In genomic region chr13:38633287-38634000, GRCm38 (mm10) we compare ENCODE assay signal across 7 mouse cellular contexts. TPM values are rescaled to one million over a fixed set of nuclear protein-coding genes. Genes with fewer than 3 reads are reported as not detected.
DNase-seq lines count a peak whose midpoint lies in the region; ATAC-seq lines count a peak whose summit lies in the region.

No protein-coding gene starts in this region.

- ATAC-seq in embryonic facial prominence, embryonic 13.5 days (ENCODE audit: insufficient number of reproducible peaks, insufficient read depth, low FRiP score, low TSS enrichment, low read depth) = no peak
- no peak for ATAC-seq in hindbrain, embryonic 15.5 days (ENCODE audit: low FRiP score, low read depth)
- no peak for ATAC-seq in midbrain, embryonic 14.5 days (ENCODE audit: low FRiP score, low TSS enrichment)
- no peak for ATAC-seq in granulocyte monocyte progenitor cell, adult 5-6 weeks (replicated peaks; ENCODE audit: poor library complexity, severe bottlenecking)

- H3K9me3 ChIP-seq in embryonic facial prominence, embryonic 13.5 days = no peaks in the 10 kb centered on the region
- H3K9me3 ChIP-seq in hindbrain, embryonic 15.5 days = no peaks in the 10 kb centered on the region
- no peaks in the 10 kb centered on the region for H3K9me3 ChIP-seq in midbrain, embryonic 14.5 days (ENCODE audit: control insufficient read depth, low read length)

- H3K27me3 ChIP-seq in embryonic facial prominence, embryonic 13.5 days = no peaks in the 10 kb centered on the region
- no peaks in the 10 kb centered on the region for H3K27me3 ChIP-seq in hindbrain, embryonic 15.5 days
- H3K27me3 ChIP-seq in midbrain, embryonic 14.5 days (ENCODE audit: control insufficient read depth, insufficient read depth, low read length) = no peaks in the 10 kb centered on the region

- 91% methylated on average over 6 of the region's 6 CpGs for WGBS in embryonic facial prominence, embryonic 13.5 days
- 93% methylated on average over 6 of the region's 6 CpGs for WGBS in hindbrain, embryonic 15.5 days
- 93% methylated on average over 6 of the region's 6 CpGs for WGBS in midbrain, embryonic 14.5 days

- peak; percentile 42 to 65 for DNase-seq in layer of hippocampus, adult 18-20 months (ENCODE audit: low spot score in 2 of 2)
- no peak for DNase-seq in layer of hippocampus, adult 9-10 months (ENCODE audit: low spot score)
- DNase-seq in midbrain, embryonic 14.5 days = no peak
- DNase-seq in cerebellum, postnatal 25 days = no peak

- H3K9ac ChIP-seq in embryonic facial prominence, embryonic 13.5 days = no peak overlapping the region
- no peak overlapping the region for H3K9ac ChIP-seq in hindbrain, embryonic 15.5 days
- no peak overlapping the region for H3K9ac ChIP-seq in midbrain, embryonic 14.5 days (replicated peaks; ENCODE audit: low read length)

- no peak overlapping the region for H3K27ac ChIP-seq in embryonic facial prominence, embryonic 13.5 days
- H3K27ac ChIP-seq in hindbrain, embryonic 15.5 days (replicated peaks) = no peak overlapping the region
- H3K27ac ChIP-seq in midbrain, embryonic 14.5 days (replicated peaks; ENCODE audit: low read depth, low read length) = no peak overlapping the region

- H3K4me2 ChIP-seq in embryonic facial prominence, embryonic 13.5 days = peak overlapping the region; percentile 68
- H3K4me2 ChIP-seq in hindbrain, embryonic 15.5 days = peak overlapping the region; percentile 60; the same call in 1 of the 2 replicates
- peak overlapping the region; percentile 84; the same call in 1 of the 2 replicates for H3K4me2 ChIP-seq in midbrain, embryonic 14.5 days (ENCODE audit: low read length)

- peak overlapping the region; percentile 64; the same call in 1 of the 2 replicates for H3K4me3 ChIP-seq in embryonic facial prominence, embryonic 13.5 days
- H3K4me3 ChIP-seq in hindbrain, embryonic 15.5 days = peak overlapping the region; percentile 78; the same call in 1 of the 2 replicates
- H3K4me3 ChIP-seq in midbrain, embryonic 14.5 days (replicated peaks; ENCODE audit: low read depth, low read length) = no peak overlapping the region

- peaks cover 16% of the 10 kb centered on the region; the same call in 1 of the 2 replicates for H3K36me3 ChIP-seq in embryonic facial prominence, embryonic 13.5 days
- H3K36me3 ChIP-seq in hindbrain, embryonic 15.5 days = no peaks in the 10 kb centered on the region
- peaks cover 5% of the 10 kb centered on the region; the same call in 1 of the 2 replicates for H3K36me3 ChIP-seq in midbrain, embryonic 14.5 days (ENCODE audit: control insufficient read depth, insufficient read depth, low read length)

- H3K4me1 ChIP-seq in embryonic facial prominence, embryonic 13.5 days = peaks cover 9% of the 10 kb centered on the region; the same call in 1 of the 2 replicates
- peaks cover 10% of the 10 kb centered on the region for H3K4me1 ChIP-seq in hindbrain, embryonic 15.5 days (replicated peaks)
- 0 out of 2 replicates have a peak, but pooled peaks cover 2% of the 10 kb centered on the region for H3K4me1 ChIP-seq in midbrain, embryonic 14.5 days (ENCODE audit: control insufficient read depth, insufficient read depth, low read length)

RNA-seq across cellular contexts. Expression of gene Bloc1s5, which starts 1.5 kb away (rescaled TPM):
- total RNA-seq in layer of hippocampus, adult 18-20 months (2021) = 1 to 10 TPM; 8.5 to 9.7 TPM
- polyA plus RNA-seq in embryonic facial prominence, embryonic 13.5 days (2015; fragmentation: Nextera tagmentation; extraction: Ambion mirVana) = 22.2 and 22.5 TPM in 2 replicates
- 20.5 and 20.8 TPM in 2 replicates for polyA plus RNA-seq in hindbrain, embryonic 15.5 days (2015; fragmentation: Nextera tagmentation; extraction: Ambion mirVana)
- 21.6 and 25.5 TPM in 2 replicates for polyA plus RNA-seq in midbrain, embryonic 14.5 days (2014; fragmentation: Nextera tagmentation; extraction: Ambion mirVana)
- 6.1 and 11.6 TPM in 2 replicates for total RNA-seq in granulocyte monocyte progenitor cell, adult 5-6 weeks (2014; fragmentation: Nextera tagmentation)
- total RNA-seq in granulocyte monocyte progenitor cell, adult 5-6 weeks (2017) = 5.9 and 7.9 TPM in 2 replicates

RNA-seq across cellular contexts. Expression of gene Eef1e1, which starts 25.4 kb away (rescaled TPM):
- 10 to 100 TPM; 27.9 to 28.9 TPM for total RNA-seq in layer of hippocampus, adult 18-20 months (2021)
- 45.9 and 48.2 TPM in 2 replicates for polyA plus RNA-seq in embryonic facial prominence, embryonic 13.5 days (2015; fragmentation: Nextera tagmentation; extraction: Ambion mirVana)
- polyA plus RNA-seq in hindbrain, embryonic 15.5 days (2015; fragmentation: Nextera tagmentation; extraction: Ambion mirVana) = 97.5 and 106 TPM in 2 replicates
- polyA plus RNA-seq in midbrain, embryonic 14.5 days (2014; fragmentation: Nextera tagmentation; extraction: Ambion mirVana) = 105 and 126 TPM in 2 replicates
- total RNA-seq in granulocyte monocyte progenitor cell, adult 5-6 weeks (2014; fragmentation: Nextera tagmentation) = 37.2 and 57.7 TPM in 2 replicates
- 46.8 and 50.7 TPM in 2 replicates for total RNA-seq in granulocyte monocyte progenitor cell, adult 5-6 weeks (2017)

Comparison
In these comparisons a context has a peak if more than half of its experiments do, and no peak if none do; other contexts are left out.
1. DNase-seq: peak in layer of hippocampus, adult 18-20 months (2 of 2); none in layer of hippocampus, adult 9-10 months (single experiment), midbrain, embryonic 14.5 days (single experiment) and cerebellum, postnatal 25 days (0 of 2).
2. Peak in every context shown above with its lines, with median percentiles within 50 percentile points of each other: H3K4me2 ChIP-seq.